Mouse (Mus musculus): ENCODE data around the gene Snx21.

Gene Snx21

GRCm38 (mm10) chr2:164785481-164786387 is at the start of gene Snx21:
Gene Snx21 (plus strand): TSS chr2:164785823.
- DNase-seq: peak; percentile 75

GRCm38 (mm10) chr2:164737377-164738090 is 48.1 kb upstream of the Snx21 start:
- DNase-seq: no peak

DNA sequence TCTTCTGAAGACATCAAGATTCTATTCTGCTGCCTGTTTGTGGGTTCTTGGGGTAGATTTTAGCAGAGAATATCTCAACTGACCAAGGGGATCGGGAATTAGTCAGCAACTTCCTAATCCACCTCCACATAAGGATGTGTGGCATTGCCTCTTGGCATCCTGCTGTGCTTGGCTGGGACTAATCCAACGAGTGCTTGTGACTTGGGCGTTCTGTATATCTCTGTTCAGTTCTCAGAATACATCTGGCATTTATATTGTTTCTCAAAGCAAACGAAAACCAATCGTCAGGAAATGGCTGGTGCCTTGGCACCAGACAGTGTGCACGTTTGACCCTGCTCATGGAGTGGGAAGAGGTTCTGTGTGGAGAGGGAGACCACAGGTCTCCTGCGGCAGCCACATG is 45.7 kb upstream of the Snx21 start:
- DNase-seq: no peak

DNA sequence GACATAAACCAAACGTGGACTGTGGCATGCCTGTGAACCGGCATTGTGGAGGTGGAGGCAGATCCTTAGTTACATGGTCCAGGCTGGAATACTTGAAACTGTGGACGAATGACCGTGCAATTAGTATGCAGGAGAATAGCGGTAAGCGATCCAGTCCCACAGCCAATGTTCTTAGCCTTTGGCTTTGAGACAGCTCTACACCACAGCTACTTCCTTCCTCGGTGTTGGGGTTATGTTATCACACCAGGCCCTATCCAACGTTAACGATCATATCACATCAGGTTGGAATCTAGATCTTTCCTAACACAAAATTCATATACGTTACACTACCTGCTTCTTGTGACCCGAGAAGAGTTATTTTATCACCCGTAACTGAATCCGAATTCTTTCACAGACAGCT is 40.6 kb upstream of the Snx21 start:
- no peak for DNase-seq

DNA sequence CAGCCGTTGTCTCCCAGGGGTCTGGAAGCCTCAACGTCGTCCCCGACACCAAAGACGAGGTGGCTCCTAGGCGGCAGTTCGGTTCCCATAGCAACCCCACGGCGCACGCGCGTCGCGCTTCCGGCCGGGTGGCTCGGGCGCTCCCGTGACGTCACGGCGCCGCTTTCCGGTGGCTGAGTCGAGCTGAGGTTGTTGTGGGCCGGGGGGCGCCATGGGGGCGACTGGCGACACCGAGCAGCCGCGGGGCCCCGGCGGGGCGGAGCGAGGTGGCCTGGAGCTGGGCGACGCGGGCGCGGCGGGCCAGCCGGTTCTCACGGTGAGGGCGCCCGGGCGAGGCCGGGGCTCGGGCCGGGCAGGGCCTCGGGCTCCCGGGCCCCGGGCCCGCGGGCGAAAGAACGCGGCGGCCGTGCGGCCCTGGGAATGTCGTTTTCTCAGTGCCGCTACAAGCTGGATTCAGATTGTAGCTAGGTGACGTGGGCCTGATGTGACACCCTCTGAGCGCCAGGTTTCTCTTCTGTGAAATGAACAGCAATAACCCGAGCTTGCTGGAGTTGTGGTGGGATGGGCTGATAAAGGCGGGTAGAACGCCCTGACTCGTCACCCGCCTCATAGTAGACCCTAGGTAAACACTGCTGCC is 39.7 kb upstream of the Snx21 start, which contains the start of the genes Wfdc3 and Dnttip1:
Gene Wfdc3 (minus strand): TSS at position 89 of the 637 bp plus-strand sequence.
Gene Dnttip1 (plus strand): TSS at position 141 of the 637 bp plus-strand sequence.
- peak; percentile 97 for DNase-seq

DNA sequence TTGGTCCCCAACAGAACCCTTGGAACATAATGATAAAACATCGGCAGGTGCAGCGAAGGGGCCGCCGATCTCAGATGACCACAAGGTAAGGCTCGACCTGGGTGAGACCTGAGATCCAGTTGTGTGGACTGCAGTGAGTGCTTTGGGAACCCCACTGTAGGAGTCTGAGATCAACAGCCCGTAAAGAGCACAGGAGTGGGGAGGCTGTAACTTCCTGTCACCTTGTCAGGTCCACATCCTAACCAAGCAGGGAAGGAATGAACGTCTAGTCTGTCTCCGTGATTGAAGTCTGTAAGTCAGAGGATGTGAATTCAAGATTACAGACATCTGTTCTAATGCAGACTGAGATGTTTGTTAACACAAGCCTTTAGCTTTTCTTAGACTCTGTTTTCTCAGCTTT is 38.9 kb upstream of the Snx21 start:
- no peak for DNase-seq

DNA sequence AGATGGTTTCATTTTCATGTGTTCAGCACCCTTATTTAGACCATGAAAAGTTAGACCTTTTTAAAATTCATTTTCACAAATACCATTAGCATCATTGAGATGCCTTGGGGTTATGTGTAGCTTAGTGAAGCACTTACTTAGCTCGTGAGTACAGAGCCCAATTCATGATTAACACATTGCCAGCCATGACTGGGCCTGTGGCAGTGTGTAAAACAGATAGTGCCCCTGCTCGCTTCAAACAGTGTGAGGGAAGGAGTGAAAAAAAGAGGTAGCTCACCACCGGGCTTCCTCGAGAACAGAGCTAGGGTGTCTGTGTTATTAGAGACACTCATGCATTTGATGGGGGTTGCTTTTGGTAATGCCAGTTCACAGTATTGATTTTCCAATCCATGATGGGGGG is 37.4 kb upstream of the Snx21 start:
- DNase-seq: no peak

- DNase-seq: no peak
Observed at GRCm38 (mm10) chr2:164748991-164749390, 36.6 kb upstream of the Snx21 start.

GRCm38 (mm10) chr2:164752454-164752853 is 33.2 kb upstream of the Snx21 start:
- no peak for DNase-seq

- no peak for DNase-seq
Observed at GRCm38 (mm10) chr2:164754105-164754504, 31.5 kb upstream of the Snx21 start.

- DNase-seq: no peak
Observed at GRCm38 (mm10) chr2:164754800-164755199, 30.8 kb upstream of the Snx21 start.

DNA sequence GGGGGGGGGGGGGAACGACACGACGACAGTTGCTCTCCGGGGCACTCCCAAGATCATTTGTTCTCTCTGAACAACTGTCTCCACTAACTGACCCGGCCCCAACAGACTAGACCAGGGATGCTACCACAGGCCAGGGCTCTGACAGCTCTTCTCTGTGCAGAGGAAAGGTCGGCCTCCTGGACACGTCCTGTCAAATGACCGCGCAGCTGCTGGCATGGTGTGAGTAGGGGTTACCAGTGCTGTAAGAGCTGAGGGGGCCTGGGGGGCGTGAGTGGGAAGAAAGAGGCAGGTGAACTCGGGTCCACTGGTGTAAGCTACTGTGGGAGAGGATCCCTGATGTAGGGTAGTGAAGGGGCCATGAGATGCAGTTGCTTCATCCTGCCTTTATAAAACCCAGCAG is 27.8 kb upstream of the Snx21 start:
- DNase-seq: no peak

- DNase-seq: no peak
Observed at GRCm38 (mm10) chr2:164758692-164759091, 26.9 kb upstream of the Snx21 start.

GRCm38 (mm10) chr2:164760059-164760833 is 25.4 kb upstream of the Snx21 start:
- DNase-seq: no peak

DNA sequence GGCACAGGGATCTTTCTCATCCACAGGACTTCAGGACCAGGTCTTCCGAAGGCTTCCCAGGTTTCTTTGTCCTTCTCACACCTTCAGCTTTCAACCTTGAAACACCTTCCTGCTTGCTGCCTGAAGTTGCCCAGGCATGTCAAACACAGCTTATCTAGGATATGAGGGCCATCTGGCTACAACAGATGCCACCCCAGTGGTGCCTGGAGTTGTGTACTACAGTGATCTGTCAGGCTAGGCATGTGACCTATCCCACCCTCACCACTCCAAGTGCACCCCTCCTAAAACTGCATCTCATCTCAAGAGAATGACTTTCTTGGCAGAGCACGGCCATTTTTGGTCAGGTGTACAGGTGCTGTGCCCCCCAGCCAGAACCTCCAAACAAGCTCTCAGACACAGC is 24.1 kb upstream of the Snx21 start:
- DNase-seq: no peak

DNA sequence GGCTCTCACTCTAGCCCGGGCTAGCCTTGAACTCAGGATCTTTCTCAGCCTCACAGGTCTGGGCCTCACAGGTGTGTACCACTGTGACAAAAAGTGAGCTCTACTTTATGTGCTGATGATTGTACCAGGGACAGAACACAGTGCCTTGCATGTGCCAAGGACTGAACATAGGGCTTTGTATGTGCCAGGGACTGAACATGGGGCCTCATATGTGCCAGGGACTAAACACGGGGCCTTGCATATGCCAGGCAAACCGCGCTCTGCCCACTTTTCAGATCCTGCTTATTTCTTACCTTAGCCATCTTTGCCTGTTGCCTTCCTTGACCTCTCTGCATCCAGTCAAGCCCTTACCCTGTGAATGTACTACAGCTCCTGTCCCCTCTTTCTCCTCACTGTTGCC is 23.7 kb upstream of the Snx21 start:
- no peak for DNase-seq

GRCm38 (mm10) chr2:164762593-164762992 is 23.0 kb upstream of the Snx21 start:
- no peak for DNase-seq

- DNase-seq: no peak
Observed at GRCm38 (mm10) chr2:164765841-164766240, 19.8 kb upstream of the Snx21 start.

DNA sequence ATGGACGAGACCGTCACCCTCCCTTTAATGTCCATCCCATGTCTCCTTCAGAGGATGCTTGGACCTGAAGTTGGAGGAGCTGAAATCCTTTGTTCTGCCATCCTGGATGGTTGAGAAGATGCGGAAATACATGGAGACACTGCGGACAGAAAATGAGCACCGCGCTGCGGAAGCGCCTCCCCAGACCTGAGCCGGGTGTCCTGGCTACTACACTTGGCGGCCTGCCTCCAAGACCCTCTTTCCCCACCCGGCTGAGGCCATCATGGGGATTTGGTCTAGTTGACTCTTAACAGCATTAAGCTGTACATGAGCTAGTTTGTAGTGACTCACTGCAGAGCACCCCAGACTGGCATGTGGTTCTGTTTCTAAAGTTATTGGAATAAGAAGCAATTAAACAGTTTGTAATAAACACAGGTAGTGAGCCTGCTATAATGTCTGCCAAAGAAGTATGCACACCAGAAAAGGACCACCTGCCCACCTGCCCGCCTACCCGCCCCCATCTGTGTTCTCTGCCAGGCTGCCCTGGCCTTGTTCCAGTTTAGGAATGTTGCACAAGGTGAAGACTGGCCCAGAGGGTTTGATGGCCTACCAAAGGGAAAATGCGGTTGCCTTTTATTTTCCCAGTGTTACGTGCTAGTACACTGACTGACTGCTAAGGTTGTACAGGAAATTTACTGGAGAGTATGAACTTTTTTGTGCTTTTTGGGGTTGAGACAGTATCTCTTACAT is 17.6 kb upstream of the Snx21 start:
- no peak for DNase-seq

GRCm38 (mm10) chr2:164769258-164770037 is 16.2 kb upstream of the Snx21 start, which contains the start of gene Ube2c:
Gene Ube2c (plus strand): TSS chr2:164769898.
- DNase-seq: peak; percentile 96

DNA sequence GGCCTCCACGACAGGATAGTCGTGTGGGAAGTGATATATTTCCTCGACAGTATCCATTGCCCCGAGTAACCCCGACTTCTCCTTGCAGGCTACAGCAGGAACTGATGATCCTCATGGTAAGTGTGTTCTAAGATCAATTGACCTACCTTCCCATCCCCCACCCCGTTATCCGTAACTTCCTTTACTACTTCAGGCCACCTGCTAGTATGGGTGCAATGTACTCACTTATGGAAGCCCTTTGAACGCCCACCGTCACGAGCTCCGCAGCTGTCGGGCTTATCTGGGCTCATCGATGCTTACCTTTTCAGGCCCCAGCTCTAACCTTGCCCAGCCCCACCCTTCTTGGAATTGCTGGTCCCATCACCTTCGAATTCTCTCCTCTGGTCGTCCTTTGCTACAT is 15.3 kb upstream of the Snx21 start:
- DNase-seq: no peak

Measured in right cerebral cortex, postnatal 14 days (tissue).